Mouse (Mus musculus) retina, postnatal 1 day (tissue): ENCODE results near the gene Ralgapb.

ENCODE experiments used
- DNase-seq: peaks from one replicate; pipeline ENCODE4 v3.0.0-alpha.2; 2012

Gene Ralgapb

GRCm38 (mm10) chr2:158408997-158409594 is 552 bp upstream of the Ralgapb start:
- no peak for DNase-seq

- DNase-seq, result peak; percentile 15
Measured at GRCm38 (mm10) chr2:158410022-158411014, 670 bp downstream of the Ralgapb start.

- no peak for DNase-seq
Measured at GRCm38 (mm10) chr2:158413240-158413639, 3.6 kb downstream of the Ralgapb start.

GRCm38 (mm10) chr2:158415826-158416225 is 6.2 kb downstream of the Ralgapb start:
- DNase-seq, result no peak

GRCm38 (mm10) chr2:158418663-158419062 is 9.0 kb downstream of the Ralgapb start:
- DNase-seq, result no peak

GRCm38 (mm10) chr2:158445814-158446213 is 36.2 kb downstream of the Ralgapb start:
- DNase-seq, result no peak

GRCm38 (mm10) chr2:158449845-158450244 is 40.2 kb downstream of the Ralgapb start:
- no peak for DNase-seq

- no peak for DNase-seq
Measured at GRCm38 (mm10) chr2:158456451-158456850, 46.8 kb downstream of the Ralgapb start.

GRCm38 (mm10) chr2:158457610-158458009 is 48.0 kb downstream of the Ralgapb start:
- DNase-seq, result no peak

- DNase-seq, result no peak
Measured at GRCm38 (mm10) chr2:158462450-158462849, 52.8 kb downstream of the Ralgapb start.

GRCm38 (mm10) chr2:158474159-158474558 is 64.5 kb downstream of the Ralgapb start:
- no peak for DNase-seq

- no peak for DNase-seq
Measured at GRCm38 (mm10) chr2:158477640-158478039, 68.0 kb downstream of the Ralgapb start.

- no peak for DNase-seq
Measured at GRCm38 (mm10) chr2:158498457-158498856, 88.8 kb downstream of the Ralgapb start.

GRCm38 (mm10) chr2:158501836-158502812 is 92.5 kb downstream of the Ralgapb start, which contains the start of gene Adig:
Gene Adig, plus strand, starts transcription at chr2:158502612.
- no peak for DNase-seq

GRCm38 (mm10) chr2:158503226-158503625 is 93.6 kb downstream of the Ralgapb start:
- DNase-seq, result no peak

- DNase-seq, result no peak
Measured at GRCm38 (mm10) chr2:158503671-158504070, 94.0 kb downstream of the Ralgapb start.

- DNase-seq, result no peak
Measured at GRCm38 (mm10) chr2:158506475-158506874, 96.8 kb downstream of the Ralgapb start.

GRCm38 (mm10) chr2:158507046-158507445 is 97.4 kb downstream of the Ralgapb start:
- DNase-seq, result no peak

GRCm38 (mm10) chr2:158510665-158511064 is 101.0 kb downstream of the Ralgapb start:
- DNase-seq, result peak; percentile 10

GRCm38 (mm10) chr2:158512528-158512927 is 102.9 kb downstream of the Ralgapb start, which contains the start of gene Arhgap40:
Gene Arhgap40, plus strand, starts transcription at chr2:158512796.
- no peak for DNase-seq

GRCm38 (mm10) chr2:158513821-158514336 is 104.2 kb downstream of the Ralgapb start:
- peak; percentile 49 for DNase-seq

GRCm38 (mm10) chr2:158518583-158518982 is 108.9 kb downstream of the Ralgapb start:
- no peak for DNase-seq
